Mouse (Mus musculus) myocyte (in vitro differentiated cells): ENCODE results near the gene Dhh. TPM values are rescaled to one million over a fixed set of nuclear protein-coding genes. Genes with fewer than 3 reads are reported as not detected.
A peak's percentile ranks its signal among the peaks of the same experiment; 100 is the strongest.

Source experiments
- H3K27me3 ChIP-seq: one replicate; pipeline ENCODE4 v1.6.1; 2011; ENCODE audit not compliant: control insufficient read depth, insufficient read depth, insufficient read length
- H3K36me3 ChIP-seq: one replicate; pipeline ENCODE4 v1.6.1; 2011; ENCODE audit not compliant: control insufficient read depth, insufficient read depth
- H3K4me2 ChIP-seq: one replicate; pipeline ENCODE4 v1.6.1; 2011; ENCODE audit warnings: low read depth, control low read depth
- H3K4me3 ChIP-seq: one replicate; pipeline ENCODE4 v1.5.1; 2011; ENCODE audit warnings: mild to moderate bottlenecking, control low read depth, moderate library complexity
- H3K79me2 ChIP-seq: one replicate; pipeline ENCODE4 v1.6.1; 2011; ENCODE audit not compliant: control insufficient read depth, insufficient read depth
- H3ac ChIP-seq: one replicate; pipeline ENCODE4 v1.6.1; 2011; ENCODE audit not compliant: control insufficient read depth, insufficient read length
- CEBPB ChIP-seq: IDR thresholded peaks from 2 replicates; pipeline ENCODE4 v1.6.1; 2011; ENCODE audit warnings: mild to moderate bottlenecking, moderate library complexity; ENCODE audit not compliant: poor library complexity, insufficient read depth, severe bottlenecking
- E2F4 ChIP-seq: IDR thresholded peaks from one replicate; pipeline ENCODE4 v1.6.1; 2011; ENCODE audit warnings: mild to moderate bottlenecking, control low read depth, moderate library complexity; ENCODE audit not compliant: insufficient read depth
- MAX ChIP-seq: IDR thresholded peaks from one replicate; pipeline ENCODE4 v1.6.1; 2011; ENCODE audit warnings: low read depth, mild to moderate bottlenecking, control low read depth
- MYOD1 ChIP-seq, 3 experiments: IDR thresholded peaks; one replicate each; pipeline ENCODE4 v1.6.1; 2011; ENCODE audit warnings: control low read depth in 2 of 3, low read depth in 2 of 3, mild to moderate bottlenecking in 2 of 3, moderate library complexity in 1 of 3; ENCODE audit not compliant: insufficient read length in 2 of 3, control insufficient read depth in 1 of 3
- MYOG ChIP-seq, 3 experiments: IDR thresholded peaks; one replicate each; pipeline ENCODE4 v1.6.1; 2011; ENCODE audit warnings: control low read depth in 2 of 3, low read depth in 2 of 3, mild to moderate bottlenecking in 2 of 3; ENCODE audit not compliant: insufficient read length in 2 of 3, control insufficient read depth in 1 of 3, insufficient read depth in 1 of 3
- POLR2A ChIP-seq: IDR thresholded peaks from one replicate; pipeline ENCODE4 v1.6.1; 2011; ENCODE audit warnings: low read depth, mild to moderate bottlenecking, control low read depth, moderate library complexity; ENCODE audit not compliant: insufficient read length
- POLR2AphosphoS2 ChIP-seq: IDR thresholded peaks from one replicate; pipeline ENCODE4 v1.6.1; 2011; ENCODE audit warnings: low read depth, control low read depth; ENCODE audit not compliant: insufficient read length
- REST ChIP-seq: IDR thresholded peaks from one replicate; pipeline ENCODE4 v1.6.1; 2011; ENCODE audit warnings: mild to moderate bottlenecking, control low read depth, moderate library complexity; ENCODE audit not compliant: insufficient read depth, insufficient read length
- SRF ChIP-seq: IDR thresholded peaks from one replicate; pipeline ENCODE4 v1.6.1; 2011; ENCODE audit warnings: low read depth; ENCODE audit not compliant: control insufficient read depth, insufficient read length
- TCF12 ChIP-seq: IDR thresholded peaks from one replicate; pipeline ENCODE4 v1.6.1; 2011; ENCODE audit warnings: mild to moderate bottlenecking, control low read depth; ENCODE audit not compliant: poor library complexity, insufficient read depth, severe bottlenecking
- TCF3 ChIP-seq: IDR thresholded peaks from one replicate; pipeline ENCODE4 v1.6.1; 2011; ENCODE audit warnings: low read depth, control low read depth; ENCODE audit not compliant: insufficient read length
- USF1 ChIP-seq: IDR thresholded peaks from one replicate; pipeline ENCODE4 v1.6.1; 2011; ENCODE audit warnings: low read depth, mild to moderate bottlenecking, control low read depth, moderate library complexity
- polyA plus RNA-seq: library from polyadenylated mRNA; unstranded; fragments of >200 nt; fragmentation: generic; extraction: Trizol; gene quantifications from one replicate; pipeline ENCODE4 v1.2.1, GENCODE M21; 2012; ENCODE audit warnings: missing spikeins

Dhh gene
- polyA plus RNA-seq, 1 experiment = 0.11 TPM

DNA sequence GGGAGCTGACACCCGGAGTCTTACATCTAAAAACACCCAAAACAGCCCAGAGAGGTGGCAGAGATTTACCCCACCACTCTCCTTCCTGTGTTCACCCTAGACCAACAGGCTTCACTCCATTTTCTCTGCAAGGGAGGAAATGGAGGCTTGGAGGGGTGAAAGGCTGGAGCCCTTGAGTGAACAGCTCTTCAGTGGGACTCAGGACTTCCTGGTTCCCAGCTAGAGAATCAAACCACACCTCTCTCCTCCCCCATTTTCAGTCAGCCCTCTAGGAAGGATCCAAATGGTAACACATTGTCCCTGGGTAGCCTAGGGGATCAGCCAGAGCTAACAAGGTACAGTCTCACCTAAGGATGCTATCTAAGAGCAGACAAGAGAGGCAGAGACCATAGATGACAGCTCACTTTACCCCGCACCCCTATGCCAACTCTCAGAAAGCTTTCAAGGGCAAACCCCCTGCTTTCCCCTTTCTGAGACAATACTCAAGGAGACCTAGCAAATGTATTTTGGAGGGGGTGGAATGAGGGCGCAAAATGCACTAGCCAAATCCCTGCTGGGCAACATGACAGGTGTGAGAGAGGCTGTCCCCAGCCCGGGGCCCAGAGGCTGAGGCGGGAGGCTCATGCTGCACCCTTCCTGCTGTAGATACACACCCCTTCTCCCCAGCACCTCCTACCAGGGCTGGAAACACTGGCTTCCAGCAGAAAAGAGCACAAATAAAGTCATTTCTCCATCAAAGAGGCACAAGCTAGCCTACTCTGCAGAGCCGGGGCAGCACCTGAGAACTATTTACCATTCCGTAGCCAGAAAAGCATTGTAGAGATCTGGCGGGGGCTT lies 28.8 kb downstream of the Dhh start:
- Histone ChIP-seq H3ac (peak overlapping the region; percentile 77), H3K79me2 (peaks cover 58% of the 10 kb centered on the region), H3K36me3 (peaks cover 15% of the 10 kb centered on the region), H3K4me2 (peak overlapping the region; percentile 100), H3K27me3 (no peaks in the 10 kb centered on the region), H3K4me3 (peak overlapping the region; percentile 93)
- peak; percentile 22 for TF ChIP-seq POLR2AphosphoS2
- TF ChIP-seq POLR2A = no peak
- TF ChIP-seq MYOG (IDR thresholded peaks at IDR 0.05; ENCODE audit: control insufficient read depth in 1 of 3, insufficient read depth in 1 of 3, insufficient read length in 2 of 3, low read depth in 2 of 3) = peak in 2 of 3 experiments; percentile 49 to 84
- peak in 2 of 3 experiments; percentile 70 to 86 for TF ChIP-seq MYOD1 (IDR thresholded peaks at IDR 0.05; ENCODE audit: control insufficient read depth in 1 of 3, insufficient read length in 2 of 3, low read depth in 2 of 3)

DNA sequence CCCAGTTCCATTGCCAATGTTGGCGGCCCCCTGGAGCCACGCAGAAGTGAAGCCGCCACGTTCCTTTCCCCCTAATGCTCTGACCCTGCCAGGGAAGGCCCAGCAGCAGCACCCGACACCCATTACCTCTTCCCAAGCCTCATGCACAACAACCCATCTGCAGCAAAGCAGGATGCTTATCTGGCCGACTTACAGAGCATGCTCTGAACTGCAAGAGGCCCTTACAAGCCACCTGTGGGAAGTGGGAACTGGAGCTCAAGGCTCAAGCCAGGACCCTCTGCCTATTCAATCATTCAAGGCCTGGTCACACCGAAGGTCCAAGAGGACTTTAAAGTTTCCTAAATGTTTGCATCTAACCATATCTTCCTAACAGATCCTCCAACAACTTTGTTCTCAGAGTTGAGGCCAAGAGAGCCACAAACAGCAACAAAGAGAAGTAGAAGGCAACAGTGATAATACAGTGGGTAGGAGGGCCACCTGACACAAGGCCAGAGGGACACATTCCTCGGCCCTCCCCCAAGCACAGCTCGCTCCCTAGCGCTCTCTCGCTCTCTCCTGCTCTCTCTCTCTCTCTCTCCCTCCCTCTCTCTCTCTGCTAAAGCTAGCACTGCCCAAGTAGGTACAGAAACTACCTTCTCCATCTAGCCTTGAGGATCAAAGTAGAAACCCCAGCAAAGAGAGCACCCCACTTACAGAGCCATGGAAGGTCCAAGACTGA lies 29.8 kb downstream of the Dhh start:
- Histone ChIP-seq H3K4me3 (peak overlapping the region; percentile 93), H3K36me3 (peaks cover 25% of the 10 kb centered on the region), H3K79me2 (peaks cover 58% of the 10 kb centered on the region), H3ac (no peak overlapping the region), H3K27me3 (no peaks in the 10 kb centered on the region), H3K4me2 (peak overlapping the region; percentile 100)
- TF ChIP-seq SRF (no peak), MYOG (IDR thresholded peaks at IDR 0.05; ENCODE audit: control insufficient read depth in 1 of 3, insufficient read depth in 1 of 3, insufficient read length in 2 of 3, low read depth in 2 of 3) (peak in 1 of 3 experiments; percentile 3), E2F4 (no peak)

DNA sequence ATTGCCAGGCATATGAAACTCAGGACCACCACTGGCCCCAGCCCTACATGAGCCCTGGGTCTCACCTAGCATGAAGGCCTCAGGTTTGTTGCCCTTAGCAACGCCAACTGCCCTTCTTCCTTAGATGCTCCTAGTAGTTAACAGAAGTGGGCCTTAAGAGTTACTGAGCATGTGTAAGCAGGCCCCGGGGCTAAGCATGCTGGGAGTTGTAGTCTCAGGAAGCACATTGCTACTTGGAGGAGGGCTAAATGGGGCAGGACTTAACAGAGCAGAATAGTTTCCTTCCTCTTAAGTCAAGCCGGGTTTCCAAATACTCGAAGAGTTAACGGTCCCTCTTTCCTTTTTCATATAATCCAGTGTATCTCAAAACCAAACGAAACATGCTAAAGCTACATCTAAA lies 31.0 kb downstream of the Dhh start:
- H3K27me3 ChIP-seq = no peaks in the 10 kb centered on the region
- no peak overlapping the region for H3ac ChIP-seq
- no peak overlapping the region for H3K4me3 ChIP-seq
- peaks cover 35% of the 10 kb centered on the region for H3K36me3 ChIP-seq
- peak overlapping the region; percentile 100 for H3K4me2 ChIP-seq
- peaks cover 58% of the 10 kb centered on the region for H3K79me2 ChIP-seq
- TF ChIP-seq MYOD1 (IDR thresholded peaks at IDR 0.05; ENCODE audit: control insufficient read depth in 1 of 3, insufficient read length in 2 of 3, low read depth in 2 of 3) = no peak
- TF ChIP-seq MAX = no peak
- no peak for TF ChIP-seq POLR2AphosphoS2
- TF ChIP-seq SRF = no peak
- TF ChIP-seq USF1 = no peak
- no peak for TF ChIP-seq POLR2A
- TF ChIP-seq CEBPB = no peak
- TF ChIP-seq TCF3 = no peak
- TF ChIP-seq E2F4 = no peak
- no peak for TF ChIP-seq MYOG (IDR thresholded peaks at IDR 0.05; ENCODE audit: control insufficient read depth in 1 of 3, insufficient read depth in 1 of 3, insufficient read length in 2 of 3, low read depth in 2 of 3)
- TF ChIP-seq TCF12 = no peak
- TF ChIP-seq REST = no peak

DNA sequence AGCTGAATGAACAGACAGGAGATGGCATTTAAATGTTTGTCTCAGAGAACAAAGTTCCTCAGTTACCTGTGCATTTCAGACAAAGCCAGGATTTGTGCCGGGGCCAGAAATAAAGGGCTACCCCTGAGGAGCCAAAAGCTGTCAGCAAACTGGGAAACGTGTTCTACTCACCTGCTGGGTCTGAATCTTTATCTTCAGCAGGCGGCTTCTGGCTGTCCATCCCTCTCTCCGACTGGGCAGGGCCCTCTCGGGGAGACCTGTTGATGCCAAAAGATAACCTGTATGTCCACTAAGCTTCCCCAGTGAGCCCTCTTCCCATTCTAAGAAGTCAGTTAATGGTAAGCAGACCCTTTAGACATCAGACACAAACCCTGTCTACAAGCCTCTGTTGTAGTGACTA lies 31.8 kb downstream of the Dhh start:
- peaks cover 58% of the 10 kb centered on the region for H3K79me2 ChIP-seq
- TF ChIP-seq MYOG (IDR thresholded peaks at IDR 0.05; ENCODE audit: control insufficient read depth in 1 of 3, insufficient read depth in 1 of 3, insufficient read length in 2 of 3, low read depth in 2 of 3) (no peak), POLR2A (no peak), POLR2AphosphoS2 (no peak), TCF12 (no peak), E2F4 (no peak), MYOD1 (IDR thresholded peaks at IDR 0.05; ENCODE audit: control insufficient read depth in 1 of 3, insufficient read length in 2 of 3, low read depth in 2 of 3) (no peak), TCF3 (no peak), MAX (no peak), REST (no peak), USF1 (no peak)
- H3K4me3 ChIP-seq = no peak overlapping the region
- H3K36me3 ChIP-seq = peaks cover 42% of the 10 kb centered on the region
- H3K4me2 ChIP-seq = no peak overlapping the region
- H3ac ChIP-seq = no peak overlapping the region
- H3K27me3 ChIP-seq = no peaks in the 10 kb centered on the region

DNA sequence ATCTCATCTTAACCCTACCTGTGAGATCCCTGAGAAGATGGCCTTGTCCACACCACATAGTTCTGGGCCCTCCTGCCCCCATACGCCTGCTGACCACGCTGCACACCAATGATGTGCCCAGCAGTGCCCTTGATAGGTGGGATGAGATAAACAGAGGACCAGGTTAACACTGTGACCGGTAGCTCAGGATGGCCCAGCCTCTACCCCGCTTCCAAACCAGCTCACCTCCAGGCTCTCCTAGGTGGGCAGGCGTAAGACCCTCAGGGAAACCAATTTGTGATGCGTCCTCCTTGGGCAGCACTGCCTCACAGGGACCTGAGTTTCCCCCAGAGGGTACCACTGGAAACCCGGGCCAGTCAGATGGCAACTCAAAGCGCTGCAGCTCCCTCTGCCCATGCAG lies 32.6 kb downstream of the Dhh start:
- TF ChIP-seq TCF12 (no peak), TCF3 (no peak), MAX (no peak), REST (no peak), POLR2AphosphoS2 (no peak)

More for the DNA sequence above, 32.6 kb downstream of the Dhh start:
- H3K27me3 ChIP-seq = no peaks in the 10 kb centered on the region
- no peak overlapping the region for H3ac ChIP-seq
- H3K79me2 ChIP-seq = peaks cover 53% of the 10 kb centered on the region
- no peak overlapping the region for H3K4me2 ChIP-seq
- H3K4me3 ChIP-seq = no peak overlapping the region
- peaks cover 49% of the 10 kb centered on the region for H3K36me3 ChIP-seq
